Mouse (Mus musculus) G1E (cell line): Measurements from ENCODE around the gene Capn10.

Experiments used
- CTCF ChIP-seq: IDR thresholded peaks from 2 replicates; pipeline ENCODE4 v1.5.1; 2012; ENCODE audit warnings: low read depth, low read length, inconsistent platforms, mixed read lengths
- GATA1 ChIP-seq: IDR thresholded peaks from 2 replicates; pipeline ENCODE4 v1.6.1; 2012; ENCODE audit warnings: borderline replicate concordance, low read length, inconsistent platforms, mixed read lengths
- GATA2 ChIP-seq: IDR thresholded peaks from 2 replicates; pipeline ENCODE4 v1.6.1; 2012; ENCODE audit warnings: low read depth, low read length, inconsistent platforms, borderline replicate concordance
- POLR2AphosphoS5 ChIP-seq: IDR thresholded peaks from 2 replicates; pipeline ENCODE4 v1.6.1; 2012; ENCODE audit warnings: low read depth, low read length, inconsistent platforms; ENCODE audit not compliant: insufficient replicate concordance
- TAL1 ChIP-seq: conservative IDR thresholded peaks from 2 replicates; pipeline ENCODE4 v1.6.1; 2012; ENCODE audit warnings: low read depth, low read length, inconsistent platforms, mixed read lengths

DNA sequence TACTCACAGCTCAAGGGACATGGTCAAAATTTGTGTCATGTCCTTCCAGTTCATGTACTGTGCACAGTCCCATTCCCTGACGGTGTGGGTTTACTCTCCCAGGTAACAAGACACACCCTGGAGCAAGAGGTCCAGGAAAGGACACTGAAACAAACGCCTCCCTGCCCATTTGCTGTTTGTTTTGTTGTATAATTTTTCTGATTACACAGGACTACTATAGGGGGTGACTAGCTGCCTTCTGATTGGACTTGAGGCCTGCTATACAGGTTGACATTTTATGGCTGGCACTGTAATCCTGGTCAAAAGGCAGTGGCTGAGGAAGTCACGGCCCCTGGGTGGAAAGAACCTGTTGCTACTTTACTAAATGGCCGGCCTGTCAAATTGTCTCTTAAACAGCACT, 55.7 kb downstream of the Capn10 start:
- TF ChIP-seq GATA1 (no peak), CTCF (no peak), TAL1 (no peak), POLR2AphosphoS5 (no peak), GATA2 (no peak)
